Mouse (Mus musculus) thymus, postnatal 25 days (tissue): ENCODE measurements around the gene Serpinc1.
"Not testable (repeated sequence)": the region's sequence is repeated elsewhere in the genome, so short reads cannot be mapped to it uniquely, and the experiment has no call there.

Experiments used
- DNase-seq: peaks from one replicate; pipeline ENCODE4 v3.0.0; 2022

Serpinc1 gene

DNA sequence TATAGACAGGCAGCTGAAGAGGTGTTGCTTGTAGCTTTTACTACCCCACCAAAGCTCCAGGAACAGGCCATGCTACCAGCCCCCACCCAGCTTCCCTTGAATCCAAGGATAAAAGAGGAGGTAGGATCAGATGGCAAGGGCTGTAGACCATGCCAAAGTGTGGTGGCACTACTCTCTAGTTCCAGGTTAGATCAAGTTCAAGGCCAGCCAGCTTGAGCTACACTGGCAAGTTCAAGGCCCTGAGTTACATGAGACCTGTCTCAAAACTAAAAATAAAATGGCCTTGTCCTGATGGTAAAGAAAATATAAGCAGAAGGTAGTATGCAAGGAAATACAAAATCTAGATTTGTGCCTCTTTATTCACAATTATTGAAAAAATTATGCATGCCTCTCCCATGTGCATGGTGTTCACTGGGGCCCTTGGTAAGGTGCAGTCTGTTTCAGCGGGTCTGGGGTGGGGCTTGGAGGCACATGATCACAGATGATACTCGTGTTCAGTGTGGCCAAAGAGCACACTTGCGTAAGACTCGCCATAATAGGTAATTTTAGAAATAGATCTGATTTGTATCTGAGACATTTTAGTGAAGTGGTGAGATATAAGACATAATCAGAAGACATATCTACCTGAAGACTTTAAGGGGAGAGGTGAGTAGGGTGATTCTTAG lies at the start of gene Serpinc1:
Gene Serpinc1, plus strand, starts transcription at position 515 of the 665 bp plus-strand sequence.
- DNase-seq: no peak

DNA sequence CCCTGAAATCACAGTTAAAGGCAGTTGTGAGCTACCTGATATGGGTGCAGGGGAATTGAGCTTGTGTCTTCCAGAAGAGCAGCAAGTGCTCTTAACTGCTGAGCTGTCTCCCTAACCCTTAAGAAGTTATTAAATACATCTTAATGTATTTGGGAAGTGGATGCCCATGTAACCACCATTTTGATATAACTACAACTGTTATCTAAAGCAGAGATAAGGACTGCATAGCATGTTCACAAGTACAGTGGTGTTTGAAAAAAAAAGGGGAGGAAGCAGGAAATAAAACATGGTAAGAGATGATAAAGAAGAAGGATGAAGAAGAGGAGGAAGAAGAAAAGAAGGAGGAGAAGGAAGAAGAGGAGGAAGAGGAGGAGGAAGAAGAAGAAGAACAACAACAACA lies 47.1 kb upstream of the Serpinc1 start:
- no peak for DNase-seq

DNA sequence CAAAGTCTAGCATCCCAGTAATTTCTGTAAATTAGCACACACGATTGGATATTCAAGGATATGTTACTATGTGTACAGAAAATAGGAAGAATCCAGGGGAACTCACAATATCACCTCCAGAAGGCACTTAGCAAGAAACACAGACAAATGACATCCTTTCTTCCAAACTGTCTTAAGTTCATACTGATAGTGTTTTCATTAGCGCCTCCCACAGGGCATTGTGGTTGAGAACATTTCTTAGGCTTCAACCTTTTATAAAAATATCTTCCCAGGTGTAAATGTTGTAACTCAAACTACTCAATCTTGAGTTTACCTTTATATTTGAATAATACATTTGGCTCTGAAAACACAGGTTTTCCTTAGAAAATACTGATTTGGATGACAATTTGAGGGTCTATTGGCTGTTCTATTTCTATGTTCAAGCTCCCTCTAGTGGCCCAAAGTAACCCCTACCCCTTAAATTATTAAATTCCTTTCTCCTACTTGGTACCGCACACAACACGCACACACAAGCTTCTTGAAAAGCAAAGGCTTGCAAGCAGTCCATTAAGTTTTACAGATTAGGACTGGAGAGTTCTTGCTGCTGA lies 44.4 kb upstream of the Serpinc1 start:
- no peak for DNase-seq

DNA sequence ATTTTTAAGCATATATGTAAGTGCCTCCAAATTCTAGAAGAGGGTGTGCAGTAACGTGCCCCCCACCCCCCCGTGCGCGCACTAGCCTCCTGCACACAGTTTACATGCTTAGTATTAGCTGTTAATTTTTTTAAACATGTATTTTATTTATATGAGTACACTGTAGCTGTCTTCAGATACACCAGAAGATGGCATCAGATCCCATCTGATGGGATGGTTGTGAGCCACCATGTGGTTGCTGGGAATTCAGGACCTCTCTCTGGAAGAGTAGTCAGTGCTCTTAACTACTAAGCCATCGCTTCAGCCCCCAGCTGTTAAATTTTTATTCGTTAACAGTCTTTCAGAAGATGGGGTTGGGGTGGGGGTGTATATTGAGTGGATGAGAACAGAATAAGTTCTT lies 42.8 kb upstream of the Serpinc1 start:
- no peak for DNase-seq

DNA sequence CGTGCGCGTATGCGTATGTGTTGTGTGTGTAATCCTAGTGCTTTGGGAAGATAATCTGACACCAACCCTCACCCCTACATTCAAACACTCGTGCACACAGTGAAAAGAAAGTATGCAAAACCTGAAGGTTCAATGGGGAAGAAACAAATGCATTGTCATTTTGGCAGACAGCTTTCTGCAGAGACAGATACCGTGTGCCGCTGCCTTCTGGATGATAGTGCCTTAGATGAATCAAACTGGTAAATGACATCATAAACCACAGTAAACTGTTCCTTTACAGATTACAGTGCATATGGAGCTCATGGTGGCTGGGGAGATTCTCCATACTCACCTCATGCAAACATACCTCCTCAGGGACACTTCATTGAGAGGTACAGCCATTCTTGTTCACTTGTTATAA lies 15.2 kb upstream of the Serpinc1 start:
- DNase-seq: no peak

DNA sequence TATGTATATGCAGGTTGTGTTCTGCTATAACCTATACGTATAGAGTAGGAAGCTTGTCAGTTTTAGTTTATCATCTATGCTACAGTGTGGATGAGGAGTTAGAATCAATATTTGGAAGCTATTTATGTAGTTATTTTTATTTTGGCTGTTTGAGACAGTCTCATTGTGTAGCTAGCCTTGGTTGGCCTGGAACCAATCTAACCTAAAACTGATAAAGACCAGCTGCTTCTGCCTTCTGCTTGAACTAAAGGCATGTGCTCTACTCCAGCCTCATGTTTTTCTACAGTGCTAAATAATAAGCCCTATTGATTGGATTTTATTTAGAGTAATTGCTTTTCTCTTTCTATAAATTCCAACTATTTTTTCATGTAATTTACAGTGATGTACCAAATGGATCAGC lies 11.1 kb upstream of the Serpinc1 start:
- no peak for DNase-seq

DNA sequence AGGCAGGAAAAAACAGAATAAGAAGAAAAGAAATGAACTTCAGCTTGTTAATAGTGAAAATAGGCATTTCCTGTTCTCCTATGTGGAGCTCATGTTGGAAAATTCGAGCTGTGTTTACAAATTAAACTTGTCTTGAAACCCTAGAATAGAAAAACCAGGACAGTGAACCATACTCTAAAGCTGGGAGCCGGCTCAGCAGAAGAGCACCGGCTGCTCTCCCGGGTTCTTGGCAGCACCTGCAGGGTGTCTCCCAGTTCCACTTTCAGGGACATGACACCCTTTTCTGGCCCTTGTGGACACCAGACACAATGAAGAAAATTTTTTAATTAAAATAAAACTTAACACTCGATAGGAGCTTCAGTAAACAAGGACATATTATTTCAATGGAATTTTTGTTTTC lies 9.7 kb upstream of the Serpinc1 start:
- DNase-seq: no peak

DNA sequence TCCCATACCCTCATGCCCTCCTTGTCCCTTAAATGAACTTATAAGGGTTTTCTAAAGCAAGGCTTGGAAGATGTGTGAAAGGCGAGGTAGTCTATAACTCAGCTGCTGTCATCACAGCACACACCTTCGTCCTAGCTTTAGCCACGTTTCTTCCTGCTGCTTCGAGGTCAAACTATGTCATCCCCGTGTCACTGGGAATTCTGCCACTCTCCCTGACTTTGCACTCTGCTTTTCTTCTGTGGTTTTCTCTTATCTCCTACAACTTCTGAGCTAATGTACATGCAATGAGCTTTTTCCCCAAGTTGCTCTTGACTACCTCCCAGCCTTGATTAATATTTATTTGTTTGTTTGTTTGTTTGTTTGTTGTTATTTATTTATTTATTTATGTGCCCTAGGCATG lies 1.6 kb downstream of the Serpinc1 start:
- no peak for DNase-seq

DNA sequence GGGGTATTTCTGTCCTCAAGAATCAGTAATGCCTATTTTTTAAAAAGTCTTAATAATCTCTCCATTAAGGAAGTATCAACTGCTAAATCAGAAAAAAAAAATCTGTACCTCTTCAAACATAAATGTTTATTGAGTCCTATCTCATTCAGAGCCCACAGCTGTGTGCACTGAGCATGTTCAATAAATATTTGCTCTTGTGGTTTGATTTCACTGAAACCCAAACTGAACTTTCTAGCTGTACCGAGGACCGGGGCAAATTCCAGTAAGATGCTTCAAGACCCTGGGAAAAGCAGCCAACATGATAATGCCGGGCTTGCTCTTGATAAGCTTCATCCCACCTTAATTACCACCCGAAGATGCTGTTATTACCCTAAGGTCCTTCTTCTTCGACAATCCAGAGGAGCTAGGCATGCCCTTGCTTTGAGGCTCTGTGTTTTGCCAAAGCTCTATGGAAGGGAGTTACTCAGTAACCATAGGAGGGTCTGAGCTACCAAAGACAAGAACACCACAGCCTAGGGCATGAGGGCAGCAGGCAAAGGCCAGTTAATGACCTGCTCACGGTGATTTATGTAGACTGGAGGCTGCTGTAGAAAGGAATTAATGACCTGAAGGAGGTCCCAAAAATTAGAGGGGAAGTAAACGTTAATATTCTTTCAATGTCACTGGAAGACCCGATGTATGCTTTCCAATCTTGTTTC lies 2.3 kb downstream of the Serpinc1 start:
- DNase-seq: no peak

DNA sequence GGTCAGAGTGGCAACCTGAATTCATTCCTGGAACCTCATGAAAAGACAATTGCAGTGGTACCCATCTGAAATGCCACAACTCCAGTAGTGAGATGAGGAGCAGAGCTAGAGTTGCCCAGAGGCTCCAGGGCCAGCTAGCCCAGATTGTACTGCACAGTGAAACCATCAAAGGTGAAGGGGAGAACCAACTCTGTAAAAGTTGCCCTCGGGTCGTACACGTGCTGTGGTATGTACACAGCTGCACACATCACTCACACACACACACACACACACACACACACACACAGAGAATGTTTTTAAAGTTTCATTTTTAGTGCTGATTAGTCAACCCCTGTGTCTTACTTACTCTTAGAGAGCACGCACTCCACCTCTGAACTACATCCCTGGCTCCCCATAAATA lies 3.0 kb downstream of the Serpinc1 start:
- no peak for DNase-seq

DNA sequence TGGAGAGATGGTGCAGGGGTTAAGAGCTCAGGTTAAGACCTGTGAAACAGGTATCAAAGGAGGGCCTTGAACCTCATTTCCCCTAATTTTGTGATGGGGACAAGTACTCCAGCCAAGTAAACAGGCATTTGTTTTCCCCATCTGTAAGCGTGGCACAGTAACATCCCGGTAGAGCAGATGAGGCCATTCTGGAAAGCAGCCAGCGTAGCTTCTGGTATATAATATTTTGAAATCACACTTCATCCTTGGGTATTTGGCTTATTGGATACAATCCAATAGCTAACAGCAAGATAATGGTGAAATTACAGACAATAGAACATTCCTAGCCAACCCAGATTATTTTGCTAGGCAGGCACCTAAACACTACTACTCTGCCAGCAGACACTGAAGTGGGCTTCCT lies 4.5 kb downstream of the Serpinc1 start:
- no peak for DNase-seq

DNA sequence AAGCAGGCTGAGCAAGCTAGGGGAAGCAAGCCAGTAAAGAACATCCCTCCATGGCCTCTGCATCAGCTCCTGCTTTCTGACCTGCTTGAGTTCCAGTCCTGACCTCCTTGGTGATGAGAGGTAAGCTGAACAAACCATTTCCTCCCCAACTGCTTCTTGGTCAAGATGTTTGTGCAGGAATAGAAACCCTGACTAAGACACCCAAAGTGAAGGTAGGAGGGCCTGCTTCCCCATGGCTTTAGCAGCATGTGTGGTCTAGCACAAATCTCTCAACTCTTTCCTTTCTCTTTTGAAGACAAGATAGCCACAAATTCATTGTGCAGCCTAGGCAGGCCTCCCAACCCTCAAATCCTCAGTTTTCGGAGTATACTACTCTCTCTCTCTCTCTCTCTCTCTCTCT lies 6.3 kb downstream of the Serpinc1 start:
- not testable (repeated sequence) for DNase-seq

DNA sequence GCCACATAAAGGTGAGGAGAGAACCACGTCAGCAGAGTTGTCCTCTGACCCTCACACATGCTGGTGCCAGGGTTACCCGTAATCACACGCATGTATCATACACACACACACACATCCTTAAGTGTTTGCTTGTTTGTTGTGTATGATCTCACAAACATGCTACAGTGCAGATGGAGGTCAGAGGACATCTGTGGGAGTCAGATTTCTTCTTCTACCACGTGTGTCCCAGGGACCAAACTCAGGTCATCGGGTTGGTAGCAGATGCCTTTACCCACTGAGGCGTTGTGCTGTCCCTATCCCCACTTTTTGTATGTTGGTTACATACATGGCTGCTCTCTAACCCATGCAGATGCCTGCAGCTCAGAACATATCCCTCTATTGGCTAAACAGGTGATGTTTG lies 7.1 kb downstream of the Serpinc1 start:
- DNase-seq: no peak

DNA sequence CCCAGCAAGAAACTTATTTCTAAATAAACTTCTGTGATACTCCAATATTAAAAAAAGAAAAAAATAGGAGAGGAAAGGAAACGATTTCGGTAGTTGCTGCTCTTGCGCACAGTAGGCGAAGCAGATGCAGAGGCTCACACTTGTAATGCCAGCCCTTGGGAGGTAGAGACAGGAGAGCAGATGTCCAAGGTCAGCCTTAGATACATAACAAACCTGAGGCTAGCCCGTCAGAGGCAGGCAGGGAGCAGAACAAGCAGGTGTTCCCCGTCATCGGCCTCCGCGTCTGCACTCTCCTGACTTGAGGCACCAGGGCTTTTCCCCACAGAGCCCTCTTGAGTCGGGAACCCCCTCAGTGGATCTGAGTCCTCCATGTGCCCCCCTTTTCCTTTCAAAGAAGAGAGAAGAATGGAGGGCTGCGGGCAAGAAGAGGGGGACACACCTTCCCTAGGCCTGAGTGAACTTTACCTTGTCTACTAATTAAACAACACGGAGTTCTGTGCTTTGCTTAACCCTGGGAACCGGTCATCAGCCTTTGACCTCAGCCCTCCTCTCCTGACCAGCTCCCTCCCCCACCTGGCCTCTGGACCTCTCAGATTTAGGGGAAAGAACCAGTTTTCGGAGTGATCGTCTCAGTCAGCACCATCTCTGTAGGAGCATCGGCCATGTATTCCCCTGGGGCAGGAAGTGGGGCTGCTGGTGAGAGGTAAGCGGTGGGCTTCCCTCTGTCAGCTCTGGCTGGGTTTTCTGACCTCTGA lies 8.7 kb downstream of the Serpinc1 start:
- no peak for DNase-seq

DNA sequence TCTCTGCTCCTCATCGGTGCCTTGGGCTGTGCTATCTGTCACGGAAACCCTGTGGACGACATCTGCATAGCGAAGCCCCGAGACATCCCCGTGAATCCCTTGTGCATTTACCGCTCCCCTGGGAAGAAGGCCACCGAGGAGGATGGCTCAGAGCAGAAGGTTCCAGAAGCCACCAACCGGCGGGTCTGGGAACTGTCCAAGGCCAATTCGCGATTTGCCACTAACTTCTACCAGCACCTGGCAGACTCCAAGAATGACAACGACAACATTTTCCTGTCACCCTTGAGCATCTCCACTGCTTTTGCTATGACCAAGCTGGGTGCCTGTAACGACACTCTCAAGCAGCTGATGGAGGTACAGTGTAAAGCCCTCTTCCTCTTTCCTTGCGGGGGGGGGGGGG lies 11.0 kb downstream of the Serpinc1 start:
- DNase-seq: no peak

DNA sequence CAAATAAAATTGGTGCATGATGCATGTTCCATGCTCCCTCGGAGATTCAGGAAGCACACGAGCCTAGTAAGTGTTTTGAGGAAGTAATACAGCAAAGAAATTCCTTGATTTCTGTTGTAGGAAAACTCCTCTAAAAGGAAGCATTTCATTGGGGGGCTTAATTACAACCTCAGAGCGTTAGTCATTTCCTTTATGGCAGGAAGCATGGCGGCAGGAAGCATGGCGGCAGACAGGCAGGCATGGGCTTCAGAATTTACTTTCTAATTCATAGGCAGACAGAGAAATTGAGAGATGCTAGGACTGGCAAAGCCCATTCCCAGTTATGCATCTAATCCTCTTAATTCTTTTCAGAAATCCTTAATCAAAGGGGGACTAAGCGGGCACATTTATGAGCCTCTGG lies 15.5 kb downstream of the Serpinc1 start:
- no peak for DNase-seq

DNA sequence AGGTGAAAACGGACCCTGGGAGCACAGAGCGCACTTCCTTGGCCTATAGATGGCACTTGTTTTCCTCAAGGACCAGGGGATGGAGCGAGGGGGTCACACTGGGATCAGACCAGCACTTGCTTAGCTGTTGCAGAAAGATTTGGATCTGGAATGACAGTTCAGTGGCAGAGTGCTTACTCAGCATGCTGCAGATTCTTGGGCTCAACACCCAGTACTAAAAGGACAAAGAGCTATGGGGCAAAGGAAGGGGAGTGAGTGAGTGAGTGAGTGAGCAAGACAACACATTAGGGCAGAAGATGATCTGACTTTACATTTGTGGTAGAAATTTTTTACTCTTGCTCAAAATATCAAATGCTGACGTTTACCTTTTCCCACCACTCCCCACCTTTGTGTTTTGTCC lies 26.6 kb downstream of the Serpinc1 start:
- no peak for DNase-seq

DNA sequence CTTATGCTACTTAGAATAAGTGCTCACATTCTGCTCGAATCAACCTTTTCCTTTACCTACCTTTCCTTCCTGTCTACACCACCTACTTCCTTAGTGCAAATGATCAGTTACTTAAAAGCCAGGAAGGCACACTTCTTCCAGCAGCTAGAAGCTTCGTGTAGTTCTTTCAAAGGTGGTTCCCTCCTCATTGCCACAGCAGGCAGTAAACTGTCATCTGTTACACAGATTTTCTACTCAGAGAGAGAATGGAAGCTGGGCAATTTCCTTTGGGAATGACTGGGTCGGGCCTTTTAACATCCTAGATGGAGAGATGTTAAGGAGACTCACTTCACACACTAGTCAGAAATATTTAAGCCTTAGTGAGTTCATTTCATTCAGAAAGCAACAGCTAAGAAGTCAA lies 27.1 kb downstream of the Serpinc1 start:
- no peak for DNase-seq

DNA sequence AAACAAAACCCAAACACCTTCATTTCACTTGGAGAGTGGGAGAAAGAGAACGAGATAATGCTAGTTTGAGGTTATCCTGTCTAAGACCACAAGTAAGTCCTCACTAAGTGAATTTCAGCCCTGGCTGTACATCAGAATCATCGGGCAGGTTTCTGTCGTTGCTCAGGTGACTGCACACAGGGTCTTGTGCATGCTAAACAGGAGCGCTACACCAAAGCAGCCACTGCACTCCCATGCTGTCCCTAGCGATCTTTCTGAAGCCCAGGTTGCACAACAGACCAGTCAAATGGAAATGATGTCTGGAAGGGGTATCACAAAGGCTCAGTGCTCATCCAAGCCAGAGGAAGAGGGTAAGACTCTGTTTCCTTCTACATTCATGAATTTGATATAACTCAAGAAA lies 28.1 kb downstream of the Serpinc1 start:
- DNase-seq: no peak

DNA sequence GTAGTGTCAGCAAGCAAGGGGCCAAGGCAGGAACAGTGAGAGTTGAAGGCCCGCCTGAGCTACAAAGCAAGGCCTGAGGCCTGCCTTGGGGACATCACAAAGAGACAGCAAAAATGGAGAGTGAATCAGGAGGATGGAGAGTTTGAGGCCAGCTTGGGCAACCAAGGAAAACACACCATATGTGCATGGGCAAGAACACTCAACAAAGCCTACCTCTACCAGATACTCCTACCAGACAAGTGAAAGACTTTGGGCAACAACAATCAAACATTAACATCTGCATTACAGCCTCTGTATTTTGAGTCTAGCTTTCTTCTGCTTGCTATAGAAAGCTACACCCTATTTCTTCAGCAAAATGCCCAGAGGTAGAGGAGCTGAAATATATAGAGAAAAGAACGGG lies 29.7 kb downstream of the Serpinc1 start:
- DNase-seq: no peak

DNA sequence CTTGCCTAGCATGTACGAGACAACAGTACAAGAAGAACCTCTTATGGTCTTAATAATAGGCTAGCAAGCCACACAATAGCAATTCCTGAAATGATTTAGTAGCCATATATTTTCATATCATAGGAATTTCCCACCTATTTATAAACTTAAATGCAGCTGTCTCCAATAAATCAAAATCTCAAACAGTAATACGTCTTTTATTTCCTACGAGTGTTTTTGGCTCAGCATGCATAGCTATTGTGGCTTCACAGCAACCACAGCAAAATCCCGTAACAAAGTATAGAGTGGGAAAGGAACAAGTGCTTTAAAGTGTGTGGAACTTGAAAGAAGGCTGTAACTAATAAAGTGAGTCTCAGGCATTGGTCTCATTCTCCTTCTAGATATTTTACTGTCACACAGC lies 32.1 kb downstream of the Serpinc1 start:
- no peak for DNase-seq

DNA sequence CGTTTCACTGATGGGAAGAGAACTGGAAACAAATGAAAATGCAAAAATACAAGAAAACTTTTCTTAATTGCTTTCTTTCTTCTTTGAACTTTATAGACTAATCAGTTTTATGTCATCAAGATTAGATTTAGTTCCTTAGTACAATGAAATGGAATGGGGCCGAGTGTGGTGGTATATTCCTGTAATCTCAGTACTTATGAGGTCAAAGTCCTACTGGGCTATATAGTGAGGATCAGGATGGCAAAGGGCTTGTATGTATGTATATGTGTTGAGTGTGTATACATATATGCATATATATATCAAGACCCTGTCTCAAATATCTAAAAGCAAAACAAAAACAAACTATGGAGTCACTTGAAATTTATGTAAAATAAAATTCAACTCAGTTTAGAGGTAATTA lies 38.0 kb downstream of the Serpinc1 start:
- no peak for DNase-seq

DNA sequence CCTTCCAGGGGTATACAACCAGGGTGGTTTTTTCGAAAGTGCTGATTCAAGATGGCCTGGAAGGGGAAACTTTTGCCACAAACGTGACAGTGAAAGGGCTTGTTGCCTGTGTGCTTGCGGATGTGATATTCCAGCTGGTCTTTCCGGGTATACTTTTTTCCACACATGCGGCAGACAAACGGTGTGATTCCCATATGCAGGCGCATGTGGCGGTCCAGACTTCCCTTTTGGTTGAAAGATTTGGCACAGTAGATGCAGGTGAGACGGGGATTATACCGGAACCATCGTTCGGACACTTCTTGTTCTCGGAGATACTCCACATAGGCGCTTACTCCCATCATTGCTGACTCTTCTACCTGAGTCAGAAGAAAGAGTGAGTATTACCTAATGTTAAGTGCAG lies 41.7 kb downstream of the Serpinc1 start:
- no peak for DNase-seq
